Mouse (Mus musculus) hindbrain, embryonic 16.5 days (tissue): Measurements from ENCODE around the gene Brms1l. TPM values are rescaled to one million over a fixed set of nuclear protein-coding genes. Genes with fewer than 3 reads are reported as not detected.

Source experiments
- ATAC-seq: fragments of 200-750 bp; cut with Nextera tagmentation; 2 replicates; pipeline ENCODE4 v1.8.0; 2017; ENCODE audit warnings: moderate TSS enrichment, moderate library complexity
- H3K27ac ChIP-seq: fragments of 300-500 bp; sonication (generic); 2 replicates; pipeline ENCODE4 v1.5.1; 2014; ENCODE audit warnings: low read depth, mild to moderate bottlenecking, control low read depth, low read length, moderate library complexity
- H3K27me3 ChIP-seq: fragments of 300-500 bp; sonication (generic); replicated peaks from 2 replicates; pipeline ENCODE4 v1.6.1; 2014; ENCODE audit warnings: low read length; ENCODE audit not compliant: control insufficient read depth, insufficient read depth
- H3K36me3 ChIP-seq: fragments of 300-500 bp; sonication (generic); 2 replicates; pipeline ENCODE4 v1.6.1; 2014; ENCODE audit warnings: mild to moderate bottlenecking, low read length, moderate library complexity, mixed read lengths; ENCODE audit not compliant: control insufficient read depth, insufficient read depth
- H3K4me1 ChIP-seq: fragments of 300-500 bp; sonication (generic); 2 replicates; pipeline ENCODE4 v1.6.1; 2014; ENCODE audit warnings: low read depth, low read length; ENCODE audit not compliant: control insufficient read depth, insufficient read depth
- H3K4me2 ChIP-seq: fragments of 300-500 bp; sonication (generic); 2 replicates; pipeline ENCODE4 v1.6.1; 2014; ENCODE audit warnings: mild to moderate bottlenecking, low read length, control low read depth, moderate library complexity
- H3K4me3 ChIP-seq: fragments of 300-500 bp; sonication (generic); 2 replicates; pipeline ENCODE4 v1.5.1; 2014; ENCODE audit warnings: mild to moderate bottlenecking, low read length, control low read depth, moderate library complexity
- H3K9ac ChIP-seq: fragments of 300-500 bp; sonication (generic); 2 replicates; pipeline ENCODE4 v1.6.1; 2014; ENCODE audit warnings: low read depth, mild to moderate bottlenecking, control low read depth, low read length, moderate library complexity
- H3K9me3 ChIP-seq: fragments of 300-500 bp; sonication (generic); 2 replicates; pipeline ENCODE4 v1.6.1; 2014; ENCODE audit warnings: mild to moderate bottlenecking, low read length, moderate library complexity; ENCODE audit not compliant: control insufficient read depth
- WGBS: fragments of 180-500 bp; shearing (Covaris S2); extraction: QIAGEN DNeasy Blood & Tissue Kit; methylation state at CpG from one replicate; pipeline ENCODE4 v1.1.7; 2014; 5-methylcytosine and 5-hydroxymethylcytosine counted together
- polyA plus RNA-seq: library from polyadenylated mRNA; unstranded; fragments of >200 nt; fragmentation: Nextera tagmentation; extraction: Ambion mirVana; gene quantifications from 2 replicates; pipeline ENCODE4 v1.2.1, GENCODE M21; 2015

Brms1l gene
- polyA plus RNA-seq, 1 experiment from 2014 or later = 54.8 TPM

DNA sequence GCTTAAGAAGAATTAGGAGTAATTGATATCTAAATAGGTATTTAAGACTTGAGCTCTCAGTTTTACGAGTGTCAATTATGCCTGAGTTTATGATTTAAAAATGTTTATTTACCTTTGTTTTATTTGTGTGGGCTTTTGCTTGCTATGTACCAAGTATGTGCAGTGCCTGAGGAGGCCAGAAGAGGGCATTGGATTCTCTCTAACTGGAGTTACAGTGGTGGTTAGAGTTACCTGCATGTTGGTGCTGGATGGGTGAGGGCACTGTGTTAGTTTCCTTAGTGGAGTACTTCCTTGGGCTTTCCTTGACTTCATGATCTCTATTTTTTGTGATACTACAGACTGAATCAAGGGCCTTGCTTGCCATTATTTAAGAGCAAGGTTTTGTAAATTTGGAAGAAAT, 10.6 kb downstream of the Brms1l start:
- Histone ChIP-seq H3K4me1 (no peaks in the 10 kb centered on the region), H3K9ac (no peak overlapping the region), H3K9me3 (0 out of 2 replicates have a peak, but pooled peaks cover 2% of the 10 kb centered on the region), H3K4me3 (no peak overlapping the region), H3K4me2 (no peak overlapping the region), H3K36me3 (peaks cover 16% of the 10 kb centered on the region), H3K27me3 (no peaks in the 10 kb centered on the region), H3K27ac (no peak overlapping the region)
- 65% methylated on average over 1 of the region's 1 CpGs for WGBS
- no peak for ATAC-seq

DNA sequence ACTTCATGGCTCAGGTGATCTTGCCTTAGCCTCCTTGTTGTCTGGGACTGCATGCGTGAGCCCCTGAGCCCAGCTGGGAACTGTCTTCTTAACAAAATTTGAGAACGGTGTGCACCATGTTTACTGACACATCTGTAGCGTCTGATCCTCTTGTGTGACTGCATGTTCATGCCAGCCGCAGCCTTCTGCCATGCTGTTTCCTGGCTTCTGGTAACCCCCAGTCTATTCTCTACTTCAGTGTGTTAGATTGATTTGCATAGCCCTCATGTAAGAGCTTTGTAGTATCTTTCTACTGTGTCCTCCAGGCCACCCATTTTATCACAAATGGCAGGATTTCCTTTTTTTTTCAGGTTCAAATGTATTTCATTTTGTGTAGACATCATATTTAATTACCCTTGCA, 11.7 kb downstream of the Brms1l start:
- H3K9ac ChIP-seq = no peak overlapping the region
- peaks cover 9% of the 10 kb centered on the region for H3K36me3 ChIP-seq
- H3K4me1 ChIP-seq = no peaks in the 10 kb centered on the region
- H3K4me2 ChIP-seq = no peak overlapping the region
- no peak overlapping the region for H3K27ac ChIP-seq
- ATAC-seq = no peak
- WGBS = 95% methylated on average over 4 of the region's 4 CpGs
- H3K9me3 ChIP-seq = 0 out of 2 replicates have a peak, but pooled peaks cover 2% of the 10 kb centered on the region
- H3K4me3 ChIP-seq = no peak overlapping the region
- H3K27me3 ChIP-seq = no peaks in the 10 kb centered on the region

DNA sequence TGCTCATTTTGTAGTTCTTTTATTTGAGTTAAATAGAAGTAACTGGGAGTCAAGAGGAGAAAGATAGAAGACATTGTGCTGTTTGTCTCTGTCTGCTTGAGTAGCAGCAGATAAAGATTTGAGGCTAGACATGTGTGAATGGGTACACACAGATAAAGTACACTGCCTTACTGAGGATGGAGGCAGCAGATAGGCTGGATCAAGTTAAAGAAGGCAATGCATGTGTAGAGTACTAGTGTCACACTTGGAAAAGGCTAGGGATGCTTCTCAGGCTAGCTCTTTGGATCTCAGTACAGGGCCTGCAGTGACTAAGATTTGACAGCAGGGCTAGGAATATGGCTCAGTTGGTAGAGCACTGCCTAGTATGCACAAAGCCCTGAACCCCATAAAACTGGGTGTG, 14.5 kb downstream of the Brms1l start:
- H3K9ac ChIP-seq = no peak overlapping the region
- no peak overlapping the region for H3K27ac ChIP-seq
- peaks cover 3% of the 10 kb centered on the region; the same call in 1 of the 2 replicates for H3K9me3 ChIP-seq
- no peak overlapping the region for H3K4me3 ChIP-seq
- peaks cover 2% of the 10 kb centered on the region for H3K36me3 ChIP-seq
- no peaks in the 10 kb centered on the region for H3K4me1 ChIP-seq
- no peaks in the 10 kb centered on the region for H3K27me3 ChIP-seq
- no peak for ATAC-seq
- H3K4me2 ChIP-seq = no peak overlapping the region

DNA sequence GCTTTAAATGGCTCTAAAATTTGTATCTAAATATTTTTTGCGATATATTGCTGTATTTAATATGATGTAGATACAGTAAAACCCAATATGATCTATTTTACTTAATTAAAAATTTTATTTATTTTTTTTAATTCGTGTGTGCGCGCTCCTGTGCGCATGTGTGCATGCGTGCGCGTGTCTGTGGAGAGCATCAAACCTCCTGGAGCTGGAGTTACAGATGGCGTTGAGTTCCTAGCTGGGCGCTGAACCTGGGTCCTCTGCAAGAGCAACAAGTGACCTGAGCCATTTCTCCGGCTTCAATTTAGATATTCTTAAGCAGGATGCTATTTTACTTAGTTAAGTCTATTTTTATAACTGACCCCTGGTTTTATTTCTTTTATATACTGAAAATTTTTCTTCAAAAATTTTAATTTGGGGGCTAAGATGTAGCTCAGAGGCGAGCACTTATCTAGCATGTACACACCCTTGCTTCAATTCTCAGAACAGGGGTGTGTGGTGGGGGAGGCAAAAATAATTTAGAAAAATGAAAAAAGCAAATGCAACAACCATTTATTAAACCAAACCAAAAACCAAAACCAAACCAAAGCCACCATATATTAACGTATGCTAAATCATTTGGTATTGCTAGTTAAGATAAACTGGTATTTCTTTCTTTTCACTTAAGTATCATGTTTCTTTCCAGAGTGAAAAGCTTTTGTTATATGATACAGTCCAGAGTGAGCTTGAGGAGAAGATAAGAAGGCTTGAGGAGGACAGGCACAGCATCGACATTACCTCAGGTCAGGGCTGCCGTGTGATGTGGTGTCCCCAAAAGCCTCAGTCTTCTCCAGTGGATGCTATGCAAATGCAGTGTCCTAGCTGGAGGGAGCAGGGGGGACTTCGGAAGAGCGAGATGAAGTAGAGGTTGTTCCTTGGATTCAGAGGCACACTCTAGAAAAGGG, 23.6 kb downstream of the Brms1l start:
- ATAC-seq = no peak
- WGBS = 96% methylated on average over 17 of the region's 17 CpGs
- H3K36me3 ChIP-seq = peaks cover 39% of the 10 kb centered on the region

DNA sequence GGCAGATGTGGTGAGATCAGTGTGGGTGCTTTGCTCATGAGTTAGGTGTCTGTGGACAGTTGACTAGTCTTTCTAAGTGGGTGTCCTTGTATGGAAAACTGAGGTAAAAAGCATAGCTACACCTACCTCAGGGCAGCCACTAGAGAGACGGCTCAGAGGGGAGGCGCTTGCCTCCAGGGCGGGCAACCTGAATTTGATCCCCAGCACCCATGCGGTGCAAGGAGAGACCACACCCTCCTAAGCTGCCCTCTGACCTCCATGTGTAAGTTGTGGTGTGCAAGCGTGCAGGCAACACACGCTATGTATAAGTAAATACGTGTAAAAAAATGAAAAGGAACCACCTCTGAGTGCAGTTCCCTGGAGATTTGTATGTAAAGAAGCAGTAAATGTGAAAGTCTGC, 24.5 kb downstream of the Brms1l start:
- no peak for ATAC-seq
- WGBS = 91% methylated on average over 7 of the region's 7 CpGs
- Histone ChIP-seq H3K4me1 (no peaks in the 10 kb centered on the region), H3K4me2 (no peak overlapping the region), H3K9me3 (peaks cover 8% of the 10 kb centered on the region), H3K27ac (no peak overlapping the region), H3K9ac (no peak overlapping the region), H3K27me3 (no peaks in the 10 kb centered on the region), H3K36me3 (peaks cover 46% of the 10 kb centered on the region), H3K4me3 (no peak overlapping the region)

More for the DNA sequence above, 23.6 kb downstream of the Brms1l start:
- Histone ChIP-seq H3K4me2 (no peak overlapping the region), H3K9ac (no peak overlapping the region), H3K4me3 (no peak overlapping the region), H3K27me3 (no peaks in the 10 kb centered on the region), H3K9me3 (peaks cover 9% of the 10 kb centered on the region), H3K4me1 (no peaks in the 10 kb centered on the region), H3K27ac (no peak overlapping the region)

DNA sequence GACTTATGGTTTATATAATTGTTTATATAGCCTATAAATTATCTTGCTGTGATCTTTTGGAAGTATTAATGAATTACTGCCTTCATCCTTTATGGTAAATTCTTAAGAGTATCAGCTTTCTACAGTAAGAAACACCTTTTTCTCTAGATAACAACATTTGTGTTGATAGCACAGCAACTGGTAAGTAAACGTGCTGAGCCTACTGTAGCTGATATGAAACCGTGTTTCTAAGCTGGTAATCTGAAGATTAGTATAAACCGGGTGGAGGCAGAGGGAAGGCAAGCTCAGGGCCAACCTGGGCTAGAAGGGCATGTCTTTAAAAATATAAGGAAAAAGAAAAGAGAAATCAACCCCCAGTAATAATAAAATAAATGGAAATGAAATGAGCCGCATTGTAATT, 31.6 kb downstream of the Brms1l start:
- H3K36me3 ChIP-seq = peaks cover 39% of the 10 kb centered on the region
- no peak overlapping the region for H3K4me2 ChIP-seq
- H3K9ac ChIP-seq = no peak overlapping the region
- ATAC-seq = no peak
- no peak overlapping the region for H3K27ac ChIP-seq
- no peaks in the 10 kb centered on the region for H3K4me1 ChIP-seq
- 93% methylated on average over 4 of the region's 4 CpGs for WGBS
- H3K9me3 ChIP-seq = peaks cover 2% of the 10 kb centered on the region; the same call in 1 of the 2 replicates
- no peaks in the 10 kb centered on the region for H3K27me3 ChIP-seq
- H3K4me3 ChIP-seq = no peak overlapping the region

DNA sequence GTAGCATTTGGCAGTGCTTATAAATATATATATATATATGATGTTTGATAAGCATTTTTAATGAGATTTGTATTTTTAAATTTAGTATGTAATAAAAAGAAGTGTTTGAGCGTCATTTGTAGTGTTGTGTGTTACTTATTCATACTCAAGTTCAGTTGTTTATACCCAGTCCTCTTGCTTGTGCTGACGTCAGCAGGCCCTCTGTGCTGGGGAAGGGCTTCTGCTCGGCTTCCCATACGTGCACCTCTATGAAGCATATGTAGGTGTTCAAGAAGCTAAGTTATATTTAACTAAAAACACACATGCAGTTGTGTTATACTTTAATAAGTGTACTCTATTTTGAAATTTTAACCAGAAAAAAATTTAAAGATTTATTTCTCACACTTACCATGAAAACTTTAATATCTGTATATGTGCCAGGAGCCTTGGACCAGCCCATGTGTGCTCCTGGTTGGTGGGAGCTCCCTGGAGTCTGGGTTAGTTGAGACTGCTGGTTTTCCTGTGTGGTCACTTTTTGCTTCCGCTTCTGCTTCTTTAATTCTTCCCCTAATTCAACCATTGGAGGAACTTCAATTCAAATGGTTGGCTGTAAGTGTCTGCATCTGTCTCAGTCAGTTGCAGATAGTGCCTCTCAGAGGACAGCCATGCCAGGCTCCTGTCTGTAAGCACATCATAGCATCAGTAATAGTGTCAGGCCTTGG, 33.6 kb downstream of the Brms1l start:
- Histone ChIP-seq H3K4me2 (no peak overlapping the region), H3K36me3 (peaks cover 34% of the 10 kb centered on the region), H3K27ac (no peak overlapping the region), H3K4me3 (no peak overlapping the region), H3K9me3 (peaks cover 2% of the 10 kb centered on the region; the same call in 1 of the 2 replicates), H3K27me3 (no peaks in the 10 kb centered on the region), H3K4me1 (no peaks in the 10 kb centered on the region), H3K9ac (no peak overlapping the region)
- 96% methylated on average over 5 of the region's 5 CpGs for WGBS
- no peak for ATAC-seq

DNA sequence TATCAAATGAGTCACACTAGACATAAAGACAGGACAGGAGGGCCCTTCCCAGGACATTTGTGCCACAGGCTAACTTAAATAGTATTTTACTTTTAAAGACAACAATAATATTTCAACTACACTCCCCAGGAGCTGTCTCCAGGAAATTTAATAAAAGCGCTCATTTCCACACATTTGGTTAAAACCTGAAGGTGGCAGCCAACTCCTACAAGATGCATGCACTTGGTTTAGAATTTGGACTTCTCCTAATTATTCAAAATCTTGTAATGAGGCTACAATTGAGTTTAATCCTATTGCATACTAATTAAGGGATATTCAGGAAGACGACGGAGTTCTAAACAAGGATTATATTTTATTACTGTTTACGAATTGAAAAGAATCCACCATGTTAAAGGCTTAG, 49.3 kb downstream of the Brms1l start:
- 0 out of 2 replicates have a peak, but pooled peaks cover 2% of the 10 kb centered on the region for H3K27me3 ChIP-seq
- no peak overlapping the region for H3K4me2 ChIP-seq
- H3K4me3 ChIP-seq = no peak overlapping the region
- WGBS = 67% methylated on average over 4 of the region's 4 CpGs
- H3K27ac ChIP-seq = no peak overlapping the region
- H3K4me1 ChIP-seq = no peaks in the 10 kb centered on the region
- H3K9me3 ChIP-seq = no peaks in the 10 kb centered on the region
- H3K36me3 ChIP-seq = no peaks in the 10 kb centered on the region
- no peak for ATAC-seq
- H3K9ac ChIP-seq = no peak overlapping the region

DNA sequence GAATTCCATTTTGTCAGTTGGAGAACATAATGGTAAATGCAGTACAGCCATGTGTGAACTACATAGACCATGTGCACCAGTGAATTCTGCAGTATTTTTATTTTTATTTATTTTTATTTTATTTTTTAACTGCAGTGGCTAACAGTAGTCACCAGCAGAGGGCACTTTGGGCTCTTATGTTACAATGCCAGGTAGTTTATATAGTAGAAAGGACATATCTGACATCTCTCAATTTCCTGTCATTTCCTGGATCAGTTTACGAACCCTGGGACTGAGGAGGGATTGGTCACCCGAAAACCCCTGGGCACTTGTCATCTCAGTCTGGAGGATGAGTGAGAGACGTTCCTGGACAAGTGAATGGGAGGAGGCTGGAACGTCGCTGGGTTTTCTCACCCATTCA, 52.4 kb downstream of the Brms1l start:
- Histone ChIP-seq H3K9ac (no peak overlapping the region), H3K4me1 (no peaks in the 10 kb centered on the region), H3K9me3 (no peaks in the 10 kb centered on the region), H3K27ac (no peak overlapping the region), H3K36me3 (no peaks in the 10 kb centered on the region), H3K4me3 (peak overlapping the region; percentile 11; the same call in 1 of the 2 replicates), H3K27me3 (0 out of 2 replicates have a peak, but pooled peaks cover 2% of the 10 kb centered on the region), H3K4me2 (peak overlapping the region; percentile 30)
- peak; percentile 61; the same call in 1 of the 2 replicates for ATAC-seq
- 37% methylated on average over 5 of the region's 5 CpGs for WGBS
